Mouse (Mus musculus) cortical plate, adult 2 months (tissue): ENCODE results near the gene Clcnka.
A peak's percentile ranks its signal among the peaks of the same experiment; 100 is the strongest.

Experiments used
- CTCF ChIP-seq: fragments of 200-500 bp; IDR thresholded peaks from 2 replicates; pipeline ENCODE4 v1.5.1; 2011; ENCODE audit warnings: mild to moderate bottlenecking, control low read depth, low read length; ENCODE audit not compliant: insufficient read depth; ENCODE audit errors: extremely low read depth
- POLR2A ChIP-seq: fragments of 200-500 bp; IDR thresholded peaks from 2 replicates; pipeline ENCODE4 v1.6.1; 2011; ENCODE audit warnings: mild to moderate bottlenecking, low read length, control low read depth; ENCODE audit not compliant: insufficient read depth; ENCODE audit errors: extremely low read depth

DNA sequence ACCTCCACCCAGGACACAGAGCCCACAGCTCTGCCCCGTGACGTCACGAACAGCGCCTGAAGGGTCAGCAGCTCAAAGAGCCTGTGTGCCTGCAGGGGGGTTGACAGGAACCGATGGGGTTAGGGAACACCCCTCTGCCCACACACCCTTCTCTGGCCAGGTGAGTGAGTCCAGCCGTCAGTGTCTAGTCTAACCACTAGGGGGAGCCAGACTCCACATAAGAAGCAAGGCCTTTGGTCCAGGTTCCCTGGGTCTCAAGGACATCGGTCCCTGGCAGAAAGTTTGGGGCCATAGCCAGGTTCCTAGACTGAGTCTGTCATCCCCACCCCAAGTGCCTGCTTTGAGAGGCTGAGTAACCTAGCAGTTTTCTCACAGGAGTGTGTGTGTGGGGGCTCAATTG, 13.2 kb downstream of the Clcnka start:
- TF ChIP-seq CTCF (peak; percentile 87), POLR2A (no peak)
